Mouse (Mus musculus) mouse trophoblast stem cell (cell line): ENCODE measurements around the gene Sfxn2.

Experiments
- in situ Hi-C, 2 experiments: fragments of 300-500 bp; cut with MseI, MboI; formaldehyde crosslinking; loops; 2 replicates in 1 of 2; 3 replicates in 1 of 2; pipeline ENCODE4 v1.15.1; 2025

Sfxn2 gene

GRCm38 (mm10) chr19:46572951-46573937 lies at the start of gene Sfxn2, which contains the start of gene Arl3:
Gene Sfxn2 (plus strand): TSS chr19:46573365.
Gene Arl3 (minus strand): TSS chr19:46573198.
- in situ Hi-C loops, result no loop called here

GRCm38 (mm10) chr19:46523480-46524151 lies 49.5 kb upstream of the Sfxn2 start:
- in situ Hi-C loops, result no loop called here

- in situ Hi-C loops, result no loop called here
Observed at GRCm38 (mm10) chr19:46524152-46524544, 49.0 kb upstream of the Sfxn2 start.

DNA sequence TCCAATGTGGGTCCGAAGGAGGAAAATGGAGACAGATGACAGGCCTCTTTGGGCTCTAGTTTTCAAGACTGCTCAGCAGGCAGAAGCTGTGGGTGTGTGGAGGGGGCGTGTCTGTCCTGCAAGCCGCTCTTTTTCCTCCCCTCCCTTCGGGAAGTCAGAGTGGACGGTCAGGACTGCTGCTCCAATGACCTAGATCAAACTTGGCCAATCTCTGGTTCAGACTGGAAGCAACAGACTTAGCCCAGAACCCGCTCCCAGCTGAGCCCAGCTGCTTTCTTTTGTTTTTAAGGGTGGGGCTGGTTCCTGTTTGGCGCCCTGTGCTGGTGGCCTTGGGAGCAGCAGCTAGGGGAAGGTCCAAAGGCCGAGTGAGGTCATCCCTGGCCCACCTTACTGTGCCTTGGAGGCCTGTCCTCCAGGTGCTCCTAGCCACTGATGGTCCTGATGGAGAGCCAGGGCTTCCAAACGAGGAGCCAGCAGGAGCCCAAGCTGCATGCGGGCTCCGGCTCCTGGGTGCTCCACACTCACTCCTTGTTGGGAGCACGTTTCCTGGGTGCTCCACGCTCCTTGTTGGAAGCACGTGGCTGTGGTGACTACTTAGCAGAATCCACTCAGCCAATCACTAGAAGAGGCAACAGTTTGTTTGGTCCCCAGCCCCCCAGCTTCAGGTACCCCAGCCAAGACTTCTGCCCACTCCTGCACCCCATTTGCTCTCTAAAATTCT lies 48.4 kb upstream of the Sfxn2 start:
- in situ Hi-C loops, result no loop called here

DNA sequence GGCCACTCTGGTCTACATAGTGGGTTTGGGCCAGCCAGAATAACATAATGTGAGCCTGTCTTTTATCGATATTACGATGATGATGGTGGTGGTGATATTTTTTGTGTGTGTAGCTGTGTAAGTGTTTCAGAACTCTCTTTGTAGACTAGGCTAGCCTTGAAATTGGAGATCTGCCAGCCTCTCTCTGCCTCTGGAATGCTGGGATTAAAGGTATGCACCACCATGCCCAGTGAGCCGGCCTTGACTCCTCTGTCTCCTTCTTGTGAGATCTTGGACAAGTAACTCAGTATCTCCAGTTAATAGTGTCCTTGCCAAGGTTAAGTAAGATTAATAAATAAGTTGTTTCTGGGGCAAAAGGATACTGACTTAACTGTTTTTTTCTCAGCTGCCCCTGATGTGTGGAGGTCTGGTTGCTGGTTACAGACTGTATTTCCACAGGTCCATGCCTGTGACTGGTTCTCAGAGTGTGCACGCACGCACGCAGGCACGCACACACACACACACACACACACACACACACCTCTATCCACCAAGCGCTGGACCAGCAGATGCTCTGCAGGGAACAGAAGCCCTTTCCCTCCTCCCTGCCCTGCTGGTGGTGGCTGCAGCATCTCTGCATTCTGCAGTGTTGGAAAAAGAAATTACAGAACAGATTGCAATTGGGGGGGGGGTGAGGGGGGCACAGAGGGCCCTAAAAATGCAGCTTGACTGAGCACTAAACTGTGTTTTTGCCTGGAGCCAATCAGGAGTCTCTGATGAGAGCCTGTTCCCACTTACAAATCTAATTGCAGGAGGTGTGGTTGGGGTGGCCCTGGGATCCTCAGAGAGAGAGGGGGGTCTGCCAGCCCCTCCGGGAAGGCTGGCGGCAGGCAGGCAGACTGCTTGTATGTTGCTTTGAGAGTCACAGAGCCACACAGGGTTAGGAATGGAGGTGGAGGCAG lies 47.2 kb upstream of the Sfxn2 start:
- in situ Hi-C loops, result no loop called here

- in situ Hi-C loops, result no loop called here
Observed at GRCm38 (mm10) chr19:46527632-46528528, 45.3 kb upstream of the Sfxn2 start.

GRCm38 (mm10) chr19:46528529-46529213 lies 44.5 kb upstream of the Sfxn2 start:
- in situ Hi-C loops, result no loop called here

GRCm38 (mm10) chr19:46529601-46530448 lies 43.3 kb upstream of the Sfxn2 start:
- in situ Hi-C loops, result no loop called here

DNA sequence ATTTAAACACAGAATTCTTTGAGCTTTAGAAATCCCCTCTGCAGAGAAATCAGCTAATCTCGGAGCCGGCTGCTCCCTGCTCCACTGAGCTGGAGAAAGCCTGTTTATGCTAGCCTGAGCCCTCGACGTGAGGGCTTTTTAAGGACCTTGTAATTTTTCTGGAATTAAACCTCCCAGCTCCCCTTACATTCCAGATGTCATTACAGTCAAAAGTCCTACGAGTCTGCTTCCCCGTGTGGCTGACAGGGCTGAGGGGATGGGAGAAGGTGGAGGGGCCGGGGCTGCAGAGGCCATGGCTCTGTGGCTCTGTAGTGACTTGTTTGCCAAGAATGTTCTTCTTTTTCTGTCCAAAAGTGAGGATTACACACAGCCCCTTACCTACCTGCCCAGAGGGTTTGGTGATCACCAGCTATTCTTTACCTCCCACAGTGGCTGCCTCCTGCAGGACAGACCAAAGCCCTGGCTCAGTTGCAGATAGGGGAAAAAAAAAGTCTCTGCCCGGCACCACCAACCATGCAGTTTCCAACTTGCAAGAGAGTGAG lies 42.6 kb upstream of the Sfxn2 start:
- in situ Hi-C loops, result no loop called here

DNA sequence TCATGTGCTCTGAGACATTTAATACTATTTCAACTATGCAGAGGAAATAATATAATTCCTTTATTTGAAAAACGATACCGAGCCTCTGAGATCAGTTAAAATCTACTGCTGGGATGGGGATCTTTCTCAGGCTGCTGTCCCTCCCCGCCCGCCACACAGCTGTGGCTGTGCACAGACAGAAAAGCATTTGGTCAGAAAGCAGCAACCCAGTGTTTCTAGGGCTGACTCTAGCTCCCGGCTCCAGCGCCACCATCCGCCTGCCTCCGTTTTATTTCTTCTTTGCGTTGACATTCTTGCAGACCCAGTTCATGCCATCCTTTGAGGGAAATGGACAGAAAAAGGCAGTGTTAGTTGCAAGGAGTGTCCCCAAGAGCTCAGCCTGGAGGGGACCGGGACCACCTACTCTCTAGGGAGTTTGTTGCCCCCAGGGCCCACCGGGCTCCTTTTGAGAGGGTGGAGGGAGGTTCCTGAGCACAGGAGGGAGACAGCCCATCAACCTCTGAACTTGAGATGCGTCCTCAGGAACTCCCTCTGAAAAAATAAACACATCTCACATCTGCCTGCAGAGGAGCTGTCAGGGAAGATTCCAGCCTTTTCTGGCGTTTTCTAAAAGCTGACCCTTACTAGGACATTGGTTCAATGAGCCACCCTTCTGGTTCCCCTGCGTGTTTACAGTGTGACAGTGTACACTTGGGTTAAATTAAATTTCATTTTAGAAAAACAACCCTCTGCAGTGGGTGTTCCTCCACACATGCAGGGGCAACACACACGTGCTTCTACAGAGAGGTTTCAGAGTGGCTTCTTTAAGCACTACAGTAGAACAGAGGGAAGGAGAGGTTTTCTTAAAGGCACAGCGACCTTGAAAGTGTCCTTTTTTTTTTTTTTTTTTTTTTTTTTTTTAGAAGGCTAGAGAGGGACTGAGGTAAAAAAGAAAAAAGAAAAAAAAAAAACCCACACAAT lies 41.8 kb upstream of the Sfxn2 start:
- in situ Hi-C loops, result no loop called here

GRCm38 (mm10) chr19:46532031-46532688 lies 41.0 kb upstream of the Sfxn2 start:
- in situ Hi-C loops, result no loop called here

DNA sequence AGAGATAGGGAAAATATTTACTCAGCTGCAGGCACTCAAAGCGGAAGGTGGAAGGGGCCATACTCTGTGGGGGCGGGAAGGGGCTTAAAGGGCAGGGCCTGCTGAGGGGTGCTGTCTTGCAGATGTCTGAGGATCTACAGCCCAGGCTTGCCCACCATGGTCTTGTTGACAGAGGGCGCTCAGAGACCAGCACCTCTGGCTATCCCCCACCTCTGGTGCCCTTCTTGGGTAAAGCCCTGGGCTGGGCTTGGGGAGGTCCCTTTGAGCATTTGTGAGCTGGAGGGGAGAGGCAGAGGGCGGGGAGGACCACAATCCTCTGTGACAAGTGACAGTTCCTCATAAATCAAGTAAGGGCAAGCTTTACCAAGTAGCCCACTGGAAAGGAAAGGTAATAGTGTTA lies 40.1 kb upstream of the Sfxn2 start:
- in situ Hi-C loops, result no loop called here

- in situ Hi-C loops, result no loop called here
Observed at GRCm38 (mm10) chr19:46533525-46533924, 39.6 kb upstream of the Sfxn2 start.

DNA sequence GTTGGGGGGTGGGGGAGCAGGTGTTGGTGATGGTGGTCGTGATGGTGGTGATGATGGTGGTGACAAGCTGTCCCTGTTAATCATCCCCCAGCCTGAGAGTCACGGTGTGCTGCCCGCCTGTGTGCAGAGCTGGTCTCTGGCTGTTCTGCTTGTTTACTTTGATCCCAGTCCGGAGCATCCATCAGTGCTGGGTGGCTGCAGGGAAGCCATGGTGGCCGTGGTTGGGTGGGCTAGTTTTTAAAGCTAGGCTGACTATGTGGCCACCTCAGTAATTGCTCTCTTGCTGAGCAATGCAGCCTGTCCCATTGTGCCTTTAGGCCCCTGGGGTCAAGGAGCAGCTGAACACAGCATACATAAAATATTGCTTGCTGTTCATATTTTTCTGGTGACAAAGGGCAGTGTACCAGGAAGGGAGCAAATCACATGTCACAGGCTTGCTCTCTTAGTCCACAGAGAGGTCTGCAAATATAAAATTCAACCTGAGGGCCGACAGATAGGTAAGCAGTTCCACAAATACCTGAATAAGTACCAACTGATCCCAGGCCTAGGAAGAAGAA lies 38.5 kb upstream of the Sfxn2 start:
- in situ Hi-C loops, result no loop called here

DNA sequence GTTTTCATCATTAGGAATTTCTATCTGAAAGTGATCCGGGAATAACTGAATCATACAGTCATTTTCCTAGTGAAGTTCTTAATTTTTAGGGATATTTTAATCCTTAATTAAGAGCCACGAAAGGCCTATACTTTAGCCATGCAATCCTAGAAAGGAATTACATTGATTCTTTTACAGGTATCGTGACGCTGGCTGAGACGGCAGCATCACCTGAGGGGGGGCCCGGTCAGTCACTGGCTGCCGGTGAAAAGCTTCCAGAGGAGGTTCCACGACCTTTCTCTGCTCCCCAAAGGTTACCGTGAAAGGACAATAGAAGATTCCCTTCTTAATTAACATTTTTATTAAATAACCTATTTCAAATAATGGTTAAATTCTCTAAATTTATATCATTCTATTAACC lies 35.8 kb upstream of the Sfxn2 start:
- in situ Hi-C loops, result no loop called here

DNA sequence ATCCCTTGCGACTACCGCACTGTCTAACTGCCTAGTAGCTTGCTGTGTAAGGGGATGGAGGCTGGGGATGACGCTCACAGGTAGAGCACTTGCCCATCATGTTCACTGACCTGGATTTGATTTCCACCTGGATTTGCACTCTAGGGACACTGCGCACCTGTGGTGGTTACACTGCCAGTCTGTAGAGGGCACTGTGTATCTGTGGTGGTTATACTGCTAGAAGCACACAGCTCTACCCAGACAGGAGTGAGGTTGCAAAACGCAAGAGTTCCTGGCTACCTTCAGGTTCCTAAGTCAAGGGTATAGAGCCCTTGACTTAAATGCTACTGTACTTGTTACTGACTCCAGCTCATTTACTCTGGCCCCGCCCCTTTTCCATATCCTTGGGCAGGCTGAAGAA lies 35.0 kb upstream of the Sfxn2 start:
- in situ Hi-C loops, result no loop called here
